Mouse (Mus musculus): ENCODE data around the gene Ccdc151. TPM values are rescaled to one million over a fixed set of nuclear protein-coding genes. Genes with fewer than 3 reads are reported as not detected.
A peak's percentile ranks its signal among the peaks of the same experiment; 100 is the strongest.

Ccdc151 gene
- polyA plus RNA-seq, 1 experiment = 0.06 TPM

DNA sequence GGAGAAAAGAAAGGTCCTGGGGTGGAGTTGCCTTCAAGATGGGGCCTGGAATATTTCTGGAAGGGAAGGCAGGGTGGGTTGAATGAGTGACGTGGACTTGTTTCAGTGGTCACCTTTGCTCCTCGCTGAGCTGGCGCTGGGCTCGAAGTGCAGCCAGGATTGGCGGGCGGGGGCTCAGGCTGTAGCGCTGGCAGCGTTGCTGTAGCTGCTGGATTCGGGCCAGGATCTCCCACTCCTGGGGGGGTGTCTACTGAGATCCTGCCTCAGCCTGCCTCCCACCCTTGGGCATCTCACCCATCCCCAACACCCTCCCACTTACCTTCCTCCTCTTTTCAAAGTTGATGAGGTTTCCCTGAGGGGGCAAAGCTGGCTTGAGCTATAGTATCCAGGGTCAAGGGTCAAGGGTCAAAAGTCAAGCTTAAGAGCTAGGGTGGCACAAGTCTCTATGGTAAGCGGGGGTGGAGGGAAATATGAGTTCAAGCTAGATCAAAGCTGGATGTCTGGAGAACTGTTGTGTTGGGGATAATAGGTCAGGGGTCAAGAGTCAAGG, 25.7 kb downstream of the Ccdc151 start:
- TF ChIP-seq GATA1 (IDR thresholded peaks at IDR 0.05; ENCODE audit: low read length) = no peak

DNA sequence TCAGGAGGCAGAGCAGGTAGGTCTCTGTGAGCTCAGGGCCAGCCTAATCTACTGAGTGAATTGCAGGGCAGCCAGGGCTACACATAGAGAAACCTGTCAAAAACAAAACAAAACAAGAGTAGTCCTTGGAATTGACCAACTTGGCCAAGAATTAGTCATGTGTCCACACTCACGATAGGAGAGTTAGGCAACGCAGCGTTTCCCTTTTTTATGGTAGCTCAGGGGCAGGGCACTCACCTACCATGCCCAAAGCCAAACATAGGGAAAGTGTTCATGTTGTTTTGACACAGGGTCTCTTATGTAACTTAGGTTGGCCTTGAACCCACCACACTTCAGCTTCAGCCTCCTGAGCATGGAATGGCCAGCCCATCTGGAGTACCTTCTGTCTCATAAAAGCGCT, 33.1 kb downstream of the Ccdc151 start:
- no peak for TF ChIP-seq GATA1 (IDR thresholded peaks at IDR 0.05; ENCODE audit: low read length)

DNA sequence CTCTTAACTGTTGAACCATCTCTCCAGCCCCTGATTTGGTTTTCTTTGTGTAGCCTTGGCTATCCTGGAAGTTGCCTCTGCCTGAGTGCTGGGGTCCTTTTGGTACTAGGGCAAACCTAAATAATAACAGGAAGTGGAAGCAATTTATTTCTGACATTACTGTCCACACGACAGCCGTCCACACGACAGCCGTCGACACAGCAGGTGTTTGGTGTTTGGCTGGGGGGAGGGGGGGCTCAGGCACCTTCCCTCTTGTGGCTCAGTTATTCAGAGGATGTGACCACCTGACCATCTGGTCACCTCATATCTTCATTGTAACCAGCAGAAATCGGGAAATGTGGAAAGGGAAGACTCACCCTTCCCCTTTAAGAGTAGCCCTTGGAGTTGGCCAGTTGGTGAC, 33.6 kb downstream of the Ccdc151 start:
- no peak for TF ChIP-seq GATA1 (IDR thresholded peaks at IDR 0.05; ENCODE audit: low read length)

DNA sequence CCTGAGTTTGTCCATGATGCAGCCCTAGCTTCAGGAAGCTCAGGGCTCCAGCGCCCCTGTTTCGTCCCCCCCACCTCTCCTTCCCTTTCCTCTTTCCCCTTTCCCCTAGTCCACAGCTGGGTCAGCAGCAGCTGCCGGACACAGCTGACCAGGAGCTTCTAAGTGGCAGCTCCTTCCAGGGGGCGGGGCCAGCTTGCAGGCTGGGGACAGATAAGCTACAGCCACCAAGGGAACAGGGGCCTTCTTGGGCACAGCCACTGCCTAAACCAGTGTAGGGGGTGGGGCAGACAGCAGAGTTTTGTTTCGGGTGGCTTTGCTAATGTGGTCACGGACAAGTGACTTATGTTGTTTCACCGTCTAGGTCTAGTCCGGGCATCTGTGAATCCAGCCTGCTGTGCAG, 39.0 kb downstream of the Ccdc151 start, which contains the start of gene Epor:
Epor (minus strand) TSS at position 90 of the 400 bp plus-strand sequence.
- no peak for TF ChIP-seq GATA1 (IDR thresholded peaks at IDR 0.05; ENCODE audit: low read length)

DNA sequence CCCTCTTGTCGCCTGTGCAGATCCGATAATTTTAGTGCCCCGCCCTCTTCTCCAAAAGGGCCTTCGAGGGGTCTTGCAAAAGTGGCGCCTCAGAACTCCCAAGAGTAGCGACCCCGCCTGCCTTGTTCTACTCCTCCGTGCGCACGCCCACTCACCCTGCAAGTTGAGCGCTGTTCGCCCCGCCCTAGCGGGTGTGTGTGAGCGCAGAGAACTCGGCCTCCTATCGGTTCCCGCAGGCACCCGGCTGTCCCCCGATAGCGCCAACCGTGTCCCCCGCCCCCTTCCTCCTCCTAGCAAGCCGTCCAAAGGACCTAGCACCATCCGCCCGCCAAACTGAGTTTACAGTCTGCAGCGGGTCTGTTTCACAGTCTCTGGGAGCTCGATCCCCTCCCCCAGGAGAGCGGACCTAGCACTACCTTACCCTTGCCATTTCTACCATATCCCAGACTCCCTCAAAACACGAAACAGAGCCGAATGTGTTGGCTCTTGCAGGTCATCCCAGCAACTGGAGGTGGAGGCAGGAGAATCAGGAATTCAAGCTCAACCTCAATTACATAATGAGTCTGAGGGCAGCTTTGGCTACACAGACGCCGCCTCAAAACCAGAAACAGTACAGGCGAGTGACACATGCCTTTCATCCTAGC, 39.9 kb downstream of the Ccdc151 start:
- peak; percentile 49 for TF ChIP-seq GATA1 (IDR thresholded peaks at IDR 0.05; ENCODE audit: low read length)

DNA sequence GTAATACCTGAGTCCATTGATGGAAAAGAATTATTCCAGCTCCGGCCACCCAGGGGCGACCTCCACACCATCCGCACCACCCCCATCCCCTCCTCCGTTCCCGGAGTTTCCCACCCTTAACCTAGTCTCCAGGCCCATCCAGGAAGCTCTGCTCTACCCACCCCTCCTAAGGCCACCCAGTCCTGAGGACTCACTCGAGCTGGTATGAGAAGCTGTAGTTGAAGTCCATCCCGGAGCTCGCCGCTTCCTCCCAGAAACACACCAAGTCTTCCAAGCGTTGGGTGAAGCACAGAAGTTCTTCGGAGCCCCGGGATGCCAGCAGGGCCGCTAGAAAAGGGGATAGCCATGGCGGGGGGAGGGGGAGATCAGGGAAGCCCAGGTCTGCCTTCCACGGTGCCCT, 40.4 kb downstream of the Ccdc151 start:
- no peak for TF ChIP-seq GATA1 (IDR thresholded peaks at IDR 0.05; ENCODE audit: low read length)

DNA sequence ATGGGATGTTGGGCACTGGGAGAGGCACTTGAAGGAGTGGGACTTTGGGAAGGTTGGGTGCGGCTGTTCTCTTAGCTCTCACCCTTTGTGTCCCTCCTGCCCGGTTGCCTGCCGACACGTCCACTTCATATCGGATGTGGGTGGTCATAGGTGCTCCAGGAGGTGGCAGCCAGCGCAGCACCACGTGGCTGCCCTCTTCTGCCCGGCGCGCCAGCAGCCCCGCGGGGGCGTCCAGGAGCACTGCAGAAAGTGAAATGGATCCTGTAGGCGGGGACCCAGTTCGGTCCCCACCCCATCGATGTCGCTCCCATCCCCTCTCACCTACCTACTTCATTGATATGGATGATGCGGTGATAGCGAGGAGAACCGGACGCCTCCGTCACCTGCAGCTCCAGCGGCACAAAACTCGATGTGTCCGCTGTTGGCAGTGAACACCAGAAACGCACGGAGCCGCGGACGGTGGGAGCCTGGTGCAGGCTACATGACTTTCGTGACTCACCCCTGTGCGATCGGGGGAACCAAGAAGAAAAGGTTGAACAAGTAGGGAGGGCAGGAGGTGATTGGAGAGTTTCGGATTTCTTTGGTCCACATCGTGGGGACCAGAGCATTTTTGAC, 41.0 kb downstream of the Ccdc151 start:
- TF ChIP-seq GATA1 (IDR thresholded peaks at IDR 0.05; ENCODE audit: low read length) = no peak

DNA sequence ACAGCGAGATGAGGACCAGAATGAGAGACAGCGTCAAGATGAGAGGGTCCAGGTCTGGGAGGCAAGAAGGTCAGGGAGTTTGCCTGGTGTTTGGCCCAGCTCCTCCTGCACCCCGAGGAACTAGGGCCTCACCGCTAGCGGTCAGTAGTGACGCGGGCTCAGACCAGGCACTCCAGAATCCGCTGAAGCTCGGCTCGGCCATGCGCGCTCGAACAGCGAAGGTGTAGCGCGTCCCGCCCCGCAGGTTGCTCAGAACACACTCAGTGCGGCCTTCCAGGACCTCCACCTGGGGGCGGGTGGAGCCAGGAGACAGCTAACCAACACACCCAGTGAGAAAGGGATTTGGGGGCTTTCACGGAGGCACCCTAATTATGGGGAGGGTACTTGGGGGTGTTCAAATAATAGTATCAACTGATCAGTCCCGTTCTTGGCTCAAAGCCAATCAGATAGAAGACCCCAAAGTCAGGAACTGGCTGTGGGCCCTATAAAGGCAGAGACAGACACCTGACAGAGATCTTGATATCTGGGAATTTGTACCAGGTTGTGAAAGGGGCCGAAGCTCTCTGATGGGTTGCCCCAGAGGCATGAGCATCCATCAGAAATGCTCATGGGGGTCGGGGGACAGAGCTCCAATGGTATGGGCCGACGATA, 41.8 kb downstream of the Ccdc151 start:
- TF ChIP-seq GATA1 (IDR thresholded peaks at IDR 0.05; ENCODE audit: low read length) = no peak

DNA sequence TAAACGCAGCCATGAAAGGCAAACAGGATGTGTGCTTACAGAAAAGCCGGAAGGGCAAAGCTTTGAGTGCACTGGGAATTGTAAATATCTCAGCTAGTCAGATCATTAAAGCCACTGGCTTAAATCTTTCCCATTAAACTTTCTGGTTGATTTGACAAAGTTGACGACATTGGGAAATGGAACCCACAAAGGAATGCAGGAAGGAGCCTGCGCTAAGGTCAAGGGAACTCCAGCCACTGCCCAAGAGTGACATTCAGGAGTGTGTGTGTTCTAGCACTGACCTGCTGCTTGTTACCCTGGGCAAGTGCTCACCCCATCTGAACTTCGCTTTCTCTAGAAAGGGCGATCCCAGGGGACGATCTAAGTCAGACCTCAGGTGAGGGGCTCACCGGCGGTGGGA, 42.3 kb downstream of the Ccdc151 start:
- no peak for TF ChIP-seq GATA1 (IDR thresholded peaks at IDR 0.05; ENCODE audit: low read length)

DNA sequence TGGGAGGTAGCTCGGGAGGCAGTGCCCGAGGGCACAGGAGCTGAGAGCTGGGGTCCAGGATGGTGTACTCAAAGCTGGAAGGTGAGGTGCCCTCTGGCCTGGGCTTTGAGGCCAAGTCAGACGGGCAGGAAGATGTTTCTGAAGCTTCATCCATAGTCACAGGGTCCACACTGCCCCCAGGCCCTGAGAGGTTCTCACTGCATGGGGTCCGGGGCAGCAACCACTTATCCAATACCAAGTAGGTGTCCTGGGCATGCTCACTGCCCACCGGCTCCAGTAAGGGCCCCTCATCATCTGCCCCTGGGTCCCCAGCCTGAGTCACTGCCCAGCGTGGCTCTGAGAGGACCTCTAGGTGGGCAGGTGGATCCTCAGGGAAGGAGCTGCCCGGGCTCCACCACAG, 43.2 kb downstream of the Ccdc151 start:
- TF ChIP-seq GATA1 (IDR thresholded peaks at IDR 0.05; ENCODE audit: low read length) = no peak

DNA sequence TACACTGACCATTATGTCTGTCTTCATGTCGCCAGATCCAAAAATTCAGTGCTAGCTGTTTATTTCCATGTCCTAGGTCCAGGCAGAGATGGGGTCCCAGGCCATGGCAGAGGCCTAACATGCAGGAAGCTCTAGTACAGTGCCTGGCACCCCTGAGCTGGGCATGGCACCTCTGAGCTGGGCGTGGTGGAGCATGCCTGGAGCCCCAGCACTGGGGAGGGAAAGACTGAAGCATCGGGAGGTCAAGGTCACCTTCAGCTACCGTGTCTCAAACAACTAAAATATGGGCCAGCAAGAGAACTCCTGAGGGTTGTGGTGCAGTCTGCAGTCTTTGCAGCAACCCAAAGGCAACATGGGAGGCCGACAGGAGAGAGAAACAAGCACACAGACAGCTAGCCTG, 44.1 kb downstream of the Ccdc151 start:
- TF ChIP-seq GATA1 (IDR thresholded peaks at IDR 0.05; ENCODE audit: low read length) = no peak

DNA sequence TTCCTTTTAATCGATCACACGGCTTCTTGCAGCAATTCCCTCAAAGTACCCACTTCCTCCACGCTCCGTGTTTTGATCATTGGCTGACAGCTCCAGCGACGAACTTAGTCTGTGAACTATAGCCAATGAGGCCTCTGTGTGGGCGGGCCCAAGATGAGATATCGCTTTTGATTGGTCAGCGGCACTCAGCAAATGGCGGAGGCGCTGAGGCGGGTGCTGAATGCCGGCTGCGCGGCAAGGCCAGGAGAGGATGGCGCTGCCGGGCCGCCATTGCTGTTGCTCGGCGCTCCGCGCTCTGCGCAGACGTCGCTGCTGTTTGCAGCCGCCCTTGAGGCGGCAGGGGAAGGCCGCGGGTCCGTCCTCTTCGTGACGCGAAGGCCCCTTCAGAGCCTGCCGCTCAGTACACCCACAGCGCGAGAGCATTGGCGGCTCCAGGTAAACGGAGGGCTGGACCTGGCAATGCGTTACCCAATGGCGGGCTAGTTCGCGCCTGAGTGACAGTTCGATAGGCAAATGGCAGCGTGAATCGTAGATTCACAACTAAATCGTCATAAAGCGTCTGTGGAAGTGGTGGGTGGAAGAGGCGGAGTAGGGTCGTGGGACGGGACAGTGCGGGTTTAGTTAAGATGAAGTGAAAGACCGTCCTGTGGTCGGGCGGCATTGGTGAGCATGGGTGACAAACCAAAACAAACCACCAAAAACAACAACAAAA, 46.7 kb downstream of the Ccdc151 start, which contains the start of gene Swsap1:
Swsap1 (plus strand) TSS at position 186 of the 712 bp plus-strand sequence.
- TF ChIP-seq GATA1 (IDR thresholded peaks at IDR 0.05; ENCODE audit: low read length) = no peak

DNA sequence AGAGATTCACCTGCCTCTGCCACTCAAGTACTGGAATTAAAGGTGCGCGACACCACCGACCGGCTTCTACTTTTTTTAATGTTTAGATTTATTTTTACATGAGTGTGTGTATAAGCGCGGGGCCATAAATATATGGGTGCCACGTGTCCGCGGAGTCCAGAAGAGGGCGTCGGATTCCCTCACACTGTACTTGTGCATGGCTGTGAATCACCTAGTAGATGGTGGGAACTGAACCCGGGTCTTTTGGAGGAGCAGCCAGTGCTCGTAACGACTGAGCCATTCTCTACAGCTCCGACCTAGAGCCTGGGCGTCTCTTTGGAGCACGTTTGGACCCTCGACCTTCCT, 47.2 kb downstream of the Ccdc151 start:
- no peak for TF ChIP-seq GATA1 (IDR thresholded peaks at IDR 0.05; ENCODE audit: low read length)

DNA sequence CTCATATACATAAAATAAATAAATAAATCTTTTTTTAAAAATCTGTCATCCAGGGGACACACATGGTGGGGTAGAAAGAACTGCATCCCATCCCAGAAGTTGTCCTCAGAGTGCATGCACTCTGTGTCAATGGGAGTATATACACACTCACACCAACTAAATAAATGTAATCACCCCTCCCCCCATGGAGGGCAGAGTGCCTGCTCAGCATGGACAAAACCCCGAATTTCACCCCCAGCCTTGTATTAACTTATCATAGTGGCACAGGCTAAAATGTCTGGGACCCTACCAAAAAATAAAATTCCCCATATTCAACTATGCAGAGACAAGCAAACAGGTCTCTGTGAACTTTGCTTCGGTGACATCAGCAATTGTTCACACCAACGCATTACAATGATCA, 47.8 kb downstream of the Ccdc151 start:
- no peak for TF ChIP-seq GATA1 (IDR thresholded peaks at IDR 0.05; ENCODE audit: low read length)

DNA sequence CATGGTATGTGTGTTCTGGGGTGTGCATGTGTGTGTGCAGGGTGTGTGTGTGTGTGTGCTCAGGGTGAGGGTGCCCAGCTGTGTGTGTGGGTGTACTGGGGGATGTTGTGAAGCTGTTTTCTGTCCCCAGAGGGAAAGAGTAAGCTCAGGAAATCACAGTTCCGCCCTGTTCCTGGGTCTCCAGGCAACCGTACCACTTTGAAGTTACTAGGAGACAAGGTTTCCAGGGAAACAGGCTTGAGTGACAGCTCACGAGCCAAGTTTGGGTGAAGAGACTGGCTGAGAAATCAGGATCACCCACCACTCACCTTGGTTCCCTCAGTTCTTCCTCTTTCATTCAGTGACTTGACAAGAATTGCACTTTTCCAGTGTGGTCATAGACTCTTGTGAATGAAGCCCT, 48.8 kb downstream of the Ccdc151 start:
- TF ChIP-seq GATA1 (IDR thresholded peaks at IDR 0.05; ENCODE audit: low read length) = no peak

DNA sequence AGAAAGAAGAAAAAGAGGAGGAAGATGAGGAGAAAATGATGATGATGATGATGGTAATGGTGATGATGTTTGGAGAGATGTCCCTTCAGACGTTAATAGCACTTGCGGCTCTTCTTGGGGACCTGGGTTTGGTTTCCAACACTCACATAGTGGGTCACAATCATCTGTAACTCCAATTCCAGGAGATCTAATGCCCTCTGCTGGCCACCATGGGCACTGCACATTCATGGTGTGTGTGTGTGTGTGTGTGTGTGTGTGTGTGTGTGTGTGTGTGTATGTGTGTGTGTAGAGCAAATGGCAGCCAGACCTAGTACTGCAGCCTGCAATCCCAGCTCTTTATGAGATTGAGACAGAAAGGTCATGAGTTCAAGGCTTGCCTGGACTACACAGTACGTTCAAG, 50.5 kb downstream of the Ccdc151 start:
- TF ChIP-seq GATA1 (IDR thresholded peaks at IDR 0.05; ENCODE audit: low read length) = no peak
